Mouse (Mus musculus): ENCODE measurements around the gene Xpo5. TPM values are rescaled to one million over a fixed set of nuclear protein-coding genes. Genes with fewer than 3 reads are reported as not detected.

Gene Xpo5
- total RNA-seq (2023), result 32.3 TPM

GRCm38 (mm10) chr17:46202421-46203071 lies at the start of gene Xpo5, which contains the start of gene Polh:
TSS of gene Xpo5 (plus strand) at chr17:46202782.
TSS of gene Polh (minus strand) at chr17:46202645.

GRCm38 (mm10) chr17:46152847-46153782 lies 49.5 kb upstream of the Xpo5 start, which contains the start of gene Mad2l1bp:
TSS of gene Mad2l1bp (minus strand) at chr17:46153553.

GRCm38 (mm10) chr17:46160686-46161085 lies 41.9 kb upstream of the Xpo5 start, which contains the start of gene Gtpbp2:
TSS of gene Gtpbp2 (plus strand) at chr17:46161032.

GRCm38 (mm10) chr17:46247512-46248188 lies 45.1 kb downstream of the Xpo5 start, which contains the start of the genes Polr1c and Yipf3:
TSS of gene Polr1c (minus strand) at chr17:46248054.
TSS of gene Yipf3 (plus strand) at chr17:46248080.

GRCm38 (mm10) chr17:46253452-46254084 lies 51.0 kb downstream of the Xpo5 start, which contains the start of gene Lrrc73:
TSS of gene Lrrc73 (plus strand) at chr17:46253531.

GRCm38 (mm10) chr17:46282483-46283123 lies 80.0 kb downstream of the Xpo5 start, which contains the start of gene Tjap1:
TSS of gene Tjap1 (minus strand) at chr17:46283026.

Other genes starting within 250 kb of the Xpo5 start
- gene Vegfa, start 170.4 kb upstream of the Xpo5 start, total RNA-seq (2023), result 9.1 TPM
- 61.7 TPM for gene Mrps18a, start 91.8 kb upstream of the Xpo5 start, total RNA-seq (2023)
- not detected for gene Rsph9, start 58.6 kb upstream of the Xpo5 start, total RNA-seq (2023)
- gene Mad2l1bp, start 49.2 kb upstream of the Xpo5 start, total RNA-seq (2023), result 21.1 TPM
- 165 TPM for gene Gtpbp2, start 41.8 kb upstream of the Xpo5 start, total RNA-seq (2023)
- 11.8 TPM for gene Polh, start 137 bp upstream of the Xpo5 start, total RNA-seq (2023)
- gene Polr1c, start 45.3 kb downstream of the Xpo5 start, total RNA-seq (2023), result 67.4 TPM
- 105 TPM for gene Yipf3, start 45.3 kb downstream of the Xpo5 start, total RNA-seq (2023)
- 1.2 TPM for gene Lrrc73, start 50.7 kb downstream of the Xpo5 start, total RNA-seq (2023)
- gene Tjap1, start 80.2 kb downstream of the Xpo5 start, total RNA-seq (2023), result 49.3 TPM
- not detected for gene Dlk2, start 94.6 kb downstream of the Xpo5 start, total RNA-seq (2023)
- 13.4 TPM for gene Abcc10, start 125.6 kb downstream of the Xpo5 start, total RNA-seq (2023)
- gene Zfp318, start 180.9 kb downstream of the Xpo5 start, total RNA-seq (2023), result 46.2 TPM
- not detected for gene Crip3, start 226.1 kb downstream of the Xpo5 start, total RNA-seq (2023)
- gene Slc22a7, start 235.7 kb downstream of the Xpo5 start, total RNA-seq (2023), result not detected

Measured in CD4-positive naive resting alpha-beta T cell, adult 76 days (primary cell).